Mouse (Mus musculus) kidney, embryonic 14.5 days (tissue): ENCODE results near the gene Msi2. TPM values are rescaled to one million over a fixed set of nuclear protein-coding genes. Genes with fewer than 3 reads are reported as not detected.

Experiments
- ATAC-seq: fragments of 200-750 bp; cut with Nextera tagmentation; 2 replicates; pipeline ENCODE4 v1.8.0; 2017; ENCODE audit warnings: moderate number of reproducible peaks, mild to moderate bottlenecking, moderate TSS enrichment, moderate library complexity; ENCODE audit not compliant: low FRiP score, low TSS enrichment
- H3K27ac ChIP-seq: fragments of 300-500 bp; sonication (generic); 2 replicates; pipeline ENCODE4 v1.5.1; 2014; ENCODE audit warnings: low read depth, mild to moderate bottlenecking, low read length, moderate library complexity, mixed read lengths
- H3K27me3 ChIP-seq: fragments of 300-500 bp; sonication (generic); 2 replicates; pipeline ENCODE4 v1.6.1; 2014; ENCODE audit warnings: mild to moderate bottlenecking, low read length; ENCODE audit not compliant: control insufficient read depth, insufficient read depth
- H3K36me3 ChIP-seq: fragments of 300-500 bp; sonication (generic); 2 replicates; pipeline ENCODE4 v1.6.1; 2014; ENCODE audit warnings: low read length, mixed read lengths; ENCODE audit not compliant: control insufficient read depth, insufficient read depth
- H3K4me1 ChIP-seq: fragments of 300-500 bp; sonication (generic); 2 replicates; pipeline ENCODE4 v1.6.1; 2014; ENCODE audit warnings: low read length, mixed read lengths; ENCODE audit not compliant: control insufficient read depth, insufficient read depth
- H3K4me2 ChIP-seq: fragments of 300-500 bp; sonication (generic); replicated peaks from 2 replicates; pipeline ENCODE4 v1.6.1; 2014; ENCODE audit warnings: low read depth, mild to moderate bottlenecking, low read length
- H3K4me3 ChIP-seq: fragments of 300-500 bp; sonication (generic); 2 replicates; pipeline ENCODE4 v1.5.1; 2014; ENCODE audit warnings: mild to moderate bottlenecking, low read length
- H3K9ac ChIP-seq: fragments of 300-500 bp; sonication (generic); 2 replicates; pipeline ENCODE4 v1.6.1; 2014; ENCODE audit warnings: low read depth, mild to moderate bottlenecking, low read length, moderate library complexity
- H3K9me3 ChIP-seq: fragments of 300-500 bp; sonication (generic); 2 replicates; pipeline ENCODE4 v1.6.1; 2016; ENCODE audit warnings: low read length; ENCODE audit not compliant: control insufficient read depth
- WGBS: fragments of 180-500 bp; shearing (Covaris S2); extraction: QIAGEN DNeasy Blood & Tissue Kit; methylation state at CpG from one replicate; pipeline ENCODE4 v1.1.7; 2014; 5-methylcytosine and 5-hydroxymethylcytosine counted together
- polyA plus RNA-seq: library from polyadenylated mRNA; unstranded; fragments of >200 nt; fragmentation: Nextera tagmentation; extraction: Ambion mirVana; gene quantifications from 2 replicates; pipeline ENCODE4 v1.2.1, GENCODE M21; 2014

Gene Msi2
- polyA plus RNA-seq, 1 experiment from 2014 or later, result 30.8 TPM

DNA sequence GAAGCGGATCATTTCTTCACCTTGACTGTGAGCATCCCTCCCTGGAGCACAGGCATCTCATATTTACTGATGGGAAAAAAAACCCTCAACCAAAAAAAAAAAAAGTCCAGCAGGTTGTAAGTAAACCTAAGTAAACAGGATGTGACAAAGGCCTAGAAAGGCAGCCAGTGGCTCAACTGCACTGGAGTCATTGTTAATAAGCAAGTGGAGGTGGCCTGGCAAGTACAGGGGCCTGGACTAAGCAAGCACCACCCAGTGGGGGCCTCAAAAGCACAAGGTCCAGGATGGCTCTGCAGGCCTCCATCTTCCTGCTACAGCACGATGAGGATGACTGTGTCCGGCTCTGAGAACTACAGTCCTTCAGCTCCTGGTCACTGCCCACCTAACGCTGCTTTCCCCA lies 89.1 kb downstream of the Msi2 start:
- peaks cover 7% of the 10 kb centered on the region for H3K36me3 ChIP-seq
- H3K9me3 ChIP-seq, result no peaks in the 10 kb centered on the region
- H3K27ac ChIP-seq, result peak overlapping the region; percentile 13; the same call in 1 of the 2 replicates
- H3K4me3 ChIP-seq, result no peak overlapping the region
- H3K4me1 ChIP-seq, result peaks cover 56% of the 10 kb centered on the region
- ATAC-seq, result no peak
- H3K27me3 ChIP-seq, result no peaks in the 10 kb centered on the region
- H3K9ac ChIP-seq, result no peak overlapping the region
- H3K4me2 ChIP-seq, result no peak overlapping the region
- 63% methylated on average over 4 of the region's 4 CpGs for WGBS

- ATAC-seq, result no peak
- Histone ChIP-seq H3K27ac (no peak overlapping the region), H3K9ac (no peak overlapping the region), H3K4me3 (no peak overlapping the region), H3K4me2 (no peak overlapping the region), H3K27me3 (no peaks in the 10 kb centered on the region), H3K36me3 (peaks cover 7% of the 10 kb centered on the region; the same call in 1 of the 2 replicates), H3K9me3 (no peaks in the 10 kb centered on the region), H3K4me1 (peaks cover 60% of the 10 kb centered on the region)
- WGBS, result 66% methylated on average over 3 of the region's 3 CpGs
Measured at GRCm38 (mm10) chr11:88628676-88629075, 89.6 kb downstream of the Msi2 start.

DNA sequence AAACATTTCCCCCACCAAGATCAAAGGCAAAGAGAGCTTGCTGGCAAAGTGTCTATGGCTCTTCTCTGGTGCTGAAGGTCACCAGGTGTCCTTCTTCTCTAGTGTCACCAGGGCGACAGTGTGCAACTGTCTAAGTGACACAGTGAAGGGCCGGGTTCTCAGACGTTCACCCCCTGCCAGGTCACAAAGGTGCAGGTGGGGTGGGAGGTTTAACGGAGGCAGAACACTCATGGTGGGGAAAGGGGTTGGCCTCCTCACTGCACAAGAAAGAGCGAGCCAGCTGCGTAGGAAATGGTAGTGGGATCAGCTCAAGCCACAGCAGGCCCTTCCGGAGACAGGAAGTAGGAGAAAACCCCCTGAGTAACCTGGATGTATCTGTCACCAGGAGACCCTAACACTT lies 91.0 kb downstream of the Msi2 start:
- H3K4me2 ChIP-seq, result no peak overlapping the region
- H3K4me1 ChIP-seq, result peaks cover 74% of the 10 kb centered on the region
- no peak overlapping the region for H3K4me3 ChIP-seq
- no peak for ATAC-seq
- peaks cover 5% of the 10 kb centered on the region; the same call in 1 of the 2 replicates for H3K36me3 ChIP-seq
- H3K27ac ChIP-seq, result 0 out of 2 replicates have a peak overlapping the region, but pooled peaks have one; percentile 24
- H3K9ac ChIP-seq, result no peak overlapping the region
- H3K9me3 ChIP-seq, result no peaks in the 10 kb centered on the region
- no peaks in the 10 kb centered on the region for H3K27me3 ChIP-seq
- 27% methylated on average over 7 of the region's 7 CpGs for whole genome bisulfite sequencing

- no peak overlapping the region for H3K27ac ChIP-seq
- no peak overlapping the region for H3K4me3 ChIP-seq
- no peak overlapping the region for H3K9ac ChIP-seq
- peaks cover 81% of the 10 kb centered on the region for H3K4me1 ChIP-seq
- H3K4me2 ChIP-seq, result no peak overlapping the region
- 61% methylated on average over 8 of the region's 8 CpGs for WGBS
- no peaks in the 10 kb centered on the region for H3K27me3 ChIP-seq
- H3K36me3 ChIP-seq, result peaks cover 5% of the 10 kb centered on the region; the same call in 1 of the 2 replicates
- H3K9me3 ChIP-seq, result no peaks in the 10 kb centered on the region
- no peak for ATAC-seq
Measured at GRCm38 (mm10) chr11:88626576-88626975, 91.7 kb downstream of the Msi2 start.

DNA sequence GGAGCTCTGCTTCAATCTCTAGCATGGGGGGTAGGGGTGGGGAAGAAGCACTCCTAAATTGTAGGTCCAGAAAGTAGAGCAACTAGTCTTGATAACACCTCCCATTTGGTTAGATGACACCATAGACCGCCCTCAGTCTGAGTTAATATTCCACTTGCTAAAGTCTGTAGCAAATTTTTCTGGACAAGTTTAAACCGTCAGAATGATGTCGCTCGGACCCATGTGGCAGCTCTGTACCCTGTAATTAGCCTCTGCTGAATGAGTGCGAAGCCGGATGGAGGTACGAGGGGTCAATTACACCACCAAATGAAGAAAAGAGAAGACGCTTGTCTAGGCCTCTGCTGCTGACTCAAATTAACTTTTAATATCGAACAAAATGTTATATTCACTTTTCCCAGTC lies 92.3 kb downstream of the Msi2 start:
- no peaks in the 10 kb centered on the region for H3K9me3 ChIP-seq
- H3K4me2 ChIP-seq, result no peak overlapping the region
- peaks cover 3% of the 10 kb centered on the region; the same call in 1 of the 2 replicates for H3K36me3 ChIP-seq
- H3K4me1 ChIP-seq, result peaks cover 87% of the 10 kb centered on the region
- H3K27ac ChIP-seq, result no peak overlapping the region
- H3K9ac ChIP-seq, result no peak overlapping the region
- no peak for ATAC-seq
- H3K4me3 ChIP-seq, result no peak overlapping the region
- no peaks in the 10 kb centered on the region for H3K27me3 ChIP-seq
- 62% methylated on average over 9 of the region's 9 CpGs for WGBS

GRCm38 (mm10) chr11:88625063-88625462 lies 93.2 kb downstream of the Msi2 start:
- Histone ChIP-seq H3K4me2 (peak overlapping the region; percentile 29; the same call in 1 of the 2 replicates), H3K36me3 (no peaks in the 10 kb centered on the region), H3K4me1 (peaks cover 97% of the 10 kb centered on the region), H3K9ac (no peak overlapping the region; the same call in 1 of the 2 replicates), H3K9me3 (no peaks in the 10 kb centered on the region), H3K27me3 (no peaks in the 10 kb centered on the region), H3K27ac (peak overlapping the region; percentile 65; the same call in 1 of the 2 replicates), H3K4me3 (no peak overlapping the region)
- 20% methylated on average over 14 of the region's 14 CpGs for WGBS
- no peak for ATAC-seq

DNA sequence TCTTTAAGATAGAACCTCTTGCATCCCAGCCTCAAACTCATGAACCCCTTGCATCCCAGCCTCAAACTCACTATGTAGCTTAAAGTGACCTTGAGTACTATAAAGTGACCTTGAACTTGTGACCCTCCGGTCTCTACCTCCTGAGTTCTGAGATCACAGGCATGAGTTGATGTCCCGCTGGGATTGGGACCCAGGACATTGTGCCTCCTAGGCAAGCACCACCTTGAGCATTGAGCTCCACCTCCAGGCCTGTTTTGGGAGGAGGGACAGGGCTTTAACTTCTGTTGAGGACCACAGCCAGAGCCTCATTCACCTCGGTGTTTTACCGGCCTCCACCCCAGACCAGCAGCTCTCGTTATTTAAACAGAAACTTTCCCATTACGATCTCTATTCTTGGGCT lies 93.7 kb downstream of the Msi2 start:
- Histone ChIP-seq H3K9ac (no peak overlapping the region), H3K9me3 (no peaks in the 10 kb centered on the region), H3K4me3 (no peak overlapping the region), H3K36me3 (no peaks in the 10 kb centered on the region), H3K4me2 (no peak overlapping the region), H3K4me1 (peaks cover 98% of the 10 kb centered on the region), H3K27ac (peak overlapping the region; percentile 65; the same call in 1 of the 2 replicates), H3K27me3 (no peaks in the 10 kb centered on the region)
- WGBS, result 52% methylated on average over 6 of the region's 6 CpGs
- no peak for ATAC-seq

- no peak overlapping the region for H3K9ac ChIP-seq
- ATAC-seq, result no peak
- WGBS, result 67% methylated on average over 6 of the region's 6 CpGs
- peak overlapping the region; percentile 38; the same call in 1 of the 2 replicates for H3K27ac ChIP-seq
- peaks cover 98% of the 10 kb centered on the region for H3K4me1 ChIP-seq
- no peaks in the 10 kb centered on the region for H3K9me3 ChIP-seq
- no peak overlapping the region for H3K4me2 ChIP-seq
- no peaks in the 10 kb centered on the region for H3K27me3 ChIP-seq
- no peak overlapping the region for H3K4me3 ChIP-seq
- no peaks in the 10 kb centered on the region for H3K36me3 ChIP-seq
Measured at GRCm38 (mm10) chr11:88623671-88624070, 94.6 kb downstream of the Msi2 start.

- WGBS, result 42% methylated on average over 6 of the region's 6 CpGs
- Histone ChIP-seq H3K4me3 (no peak overlapping the region), H3K9ac (no peak overlapping the region), H3K36me3 (no peaks in the 10 kb centered on the region), H3K4me2 (no peak overlapping the region), H3K4me1 (peaks cover 100% of the 10 kb centered on the region), H3K9me3 (no peaks in the 10 kb centered on the region), H3K27me3 (no peaks in the 10 kb centered on the region), H3K27ac (peak overlapping the region; percentile 43; the same call in 1 of the 2 replicates)
- ATAC-seq, result no peak
Measured at GRCm38 (mm10) chr11:88622496-88622895, 95.8 kb downstream of the Msi2 start.
